Mouse (Mus musculus): Measurements from ENCODE around the gene Ube2t. TPM values are rescaled to one million over a fixed set of nuclear protein-coding genes. Genes with fewer than 3 reads are reported as not detected.

Ube2t gene
- total RNA-seq, 2 experiments from 2014 or later, result 5.8 to 11.5 TPM

DNA sequence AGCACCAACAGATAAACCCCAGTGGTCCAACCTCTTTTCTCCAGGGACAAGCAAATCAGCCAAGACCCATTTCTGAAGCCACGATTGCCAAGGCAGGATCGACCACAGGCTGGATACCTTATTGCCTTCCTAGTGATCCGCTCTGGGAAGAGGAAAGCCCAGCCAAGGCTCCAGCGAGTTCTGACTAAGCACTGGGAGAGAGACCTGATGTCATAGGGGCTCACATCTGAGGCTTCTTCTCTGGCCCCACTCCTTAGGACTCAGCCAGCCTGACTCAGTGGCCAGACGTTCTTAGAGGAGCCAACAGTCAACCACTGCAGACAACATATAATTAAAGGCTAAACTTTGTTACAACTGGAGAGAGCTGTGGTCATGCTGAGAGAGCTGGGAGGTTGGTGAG lies 59.6 kb downstream of the Ube2t start:
- no peak for DNase-seq
- intact Hi-C loops (cut with DNase I; ENCODE audit: low total_unique reads), result no loop called here

GRCm38 (mm10) chr1:135023583-135023982 lies 61.2 kb downstream of the Ube2t start:
- DNase-seq, result no peak
- intact Hi-C loops (cut with DNase I; ENCODE audit: low total_unique reads), result no loop called here

Other genes with a start within 250 kb of the Ube2t start
- gene Ppp1r12b, start 6.6 kb upstream of the Ube2t start, total RNA-seq (2021), result 100 to 1,000 TPM; 183 to 217 TPM
- 1 to 10 TPM in 1 of 2 experiments, under 1 TPM in 1; 0.88 to 1.1 TPM for gene Lgr6, start 142.7 kb downstream of the Ube2t start, total RNA-seq (2021)
- gene Ptpn7, start 170.1 kb downstream of the Ube2t start, total RNA-seq (2021), result under 1 TPM; 0.18 to 0.41 TPM
- 10 to 100 TPM; 25.1 to 26.8 TPM for gene Arl8a, start 184.3 kb downstream of the Ube2t start, total RNA-seq (2021)
- 1 to 10 TPM in 1 of 2 experiments, under 1 TPM in 1; 0.78 to 2.5 TPM for gene Gpr37l1, start 205.1 kb downstream of the Ube2t start, total RNA-seq (2021)